Mouse (Mus musculus): ENCODE data around the gene Fhl1. TPM values are rescaled to one million over a fixed set of nuclear protein-coding genes. Genes with fewer than 3 reads are reported as not detected.

Fhl1 gene
- polyA plus RNA-seq, 1 experiment from 2014 or later = 42.7 TPM

GRCm38 (mm10) chrX:56841255-56841654 is 109.7 kb downstream of the Fhl1 start:
- WGBS = 79% methylated on average over 5 of the region's 5 CpGs
- DNase-seq (ENCODE audit: low spot score) = no peak
- Histone ChIP-seq H3K27ac (replicated peaks) (no peak overlapping the region), H3K9me3 (no peaks in the 10 kb centered on the region), H3K27me3 (replicated peaks; ENCODE audit: low read depth, poor library complexity, severe bottlenecking) (no peaks in the 10 kb centered on the region), H3K4me3 (no peak overlapping the region), H3K4me1 (no peaks in the 10 kb centered on the region), H3K36me3 (replicated peaks) (no peaks in the 10 kb centered on the region)

Other genes with a start within 250 kb of the Fhl1 start
- gene Gm10477, start 207.0 kb upstream of the Fhl1 start, polyA plus RNA-seq (2016; fragmentation: Nextera tagmentation; extraction: Ambion mirVana) = not detected in 2 replicates
- not detected in 2 replicates for gene Gm648, start 182.2 kb upstream of the Fhl1 start, polyA plus RNA-seq (2016; fragmentation: Nextera tagmentation; extraction: Ambion mirVana)
- gene Mmgt1, start 133.7 kb upstream of the Fhl1 start, polyA plus RNA-seq (2016; fragmentation: Nextera tagmentation; extraction: Ambion mirVana) = 34.4 and 37.1 TPM in 2 replicates
- gene Slc9a6, start 122.0 kb upstream of the Fhl1 start, polyA plus RNA-seq (2016; fragmentation: Nextera tagmentation; extraction: Ambion mirVana) = 8.9 and 9.9 TPM in 2 replicates
- gene Map7d3, start 90.5 kb downstream of the Fhl1 start, polyA plus RNA-seq (2016; fragmentation: Nextera tagmentation; extraction: Ambion mirVana) = 2.1 and 2.5 TPM in 2 replicates
- not detected in 2 replicates for gene Adgrg4, start 138.4 kb downstream of the Fhl1 start, polyA plus RNA-seq (2016; fragmentation: Nextera tagmentation; extraction: Ambion mirVana)

All from embryonic facial prominence, embryonic 10.5 days (tissue).